Mouse (Mus musculus): ENCODE measurements around the gene Plekhb1.

- TF ChIP-seq CTCF (IDR thresholded peaks at IDR 0.05; ENCODE audit: borderline replicate concordance, insufficient read depth, low read length) (no peak), POLR2A (IDR thresholded peaks at IDR 0.05; ENCODE audit: low read depth, low read length) (no peak)
Measured at GRCm38 (mm10) chr7:100593349-100593748, 68.9 kb downstream of the Plekhb1 start.

All from embryonic fibroblast, embryonic 13.5 days (primary cell).